Mouse (Mus musculus) cerebellum, adult 9-11 months (tissue): Measurements from ENCODE around the gene Mn1.

Experiments
- DNase-seq: peaks from one replicate; pipeline ENCODE4 v3.0.0; 2022

Mn1 gene

GRCm38 (mm10) chr5:111416591-111417374 is at the start of gene Mn1:
Mn1 (plus strand) TSS chr5:111417362.
- DNase-seq: peak; percentile 43

DNA sequence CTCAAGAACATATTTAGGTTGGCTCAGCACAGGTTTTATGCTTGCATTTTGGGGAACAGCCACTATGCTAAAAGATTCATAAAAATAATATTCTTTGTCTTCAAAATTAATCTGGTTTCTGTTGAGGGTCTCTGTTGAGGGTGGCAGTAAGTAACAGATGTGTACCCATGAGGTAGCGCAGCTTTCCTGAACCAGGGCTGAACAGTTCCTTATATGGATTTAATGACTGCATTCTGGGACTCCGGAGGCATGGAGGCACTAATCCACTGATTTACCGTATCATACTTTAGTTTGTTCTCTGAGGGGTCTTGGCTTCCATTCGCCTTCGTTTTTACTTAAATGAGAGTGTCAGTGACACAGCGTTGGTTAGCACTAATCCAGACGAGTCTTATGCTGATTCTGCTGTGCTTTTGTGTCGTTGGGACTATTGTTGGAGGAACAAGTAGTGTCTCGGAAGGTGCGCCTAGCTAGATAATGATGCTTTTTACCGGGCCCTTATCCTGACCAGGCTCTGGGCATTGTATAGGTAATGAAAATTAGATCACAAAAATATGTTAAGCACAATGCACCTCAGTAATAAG is 49.1 kb upstream of the Mn1 start:
- no peak for DNase-seq

DNA sequence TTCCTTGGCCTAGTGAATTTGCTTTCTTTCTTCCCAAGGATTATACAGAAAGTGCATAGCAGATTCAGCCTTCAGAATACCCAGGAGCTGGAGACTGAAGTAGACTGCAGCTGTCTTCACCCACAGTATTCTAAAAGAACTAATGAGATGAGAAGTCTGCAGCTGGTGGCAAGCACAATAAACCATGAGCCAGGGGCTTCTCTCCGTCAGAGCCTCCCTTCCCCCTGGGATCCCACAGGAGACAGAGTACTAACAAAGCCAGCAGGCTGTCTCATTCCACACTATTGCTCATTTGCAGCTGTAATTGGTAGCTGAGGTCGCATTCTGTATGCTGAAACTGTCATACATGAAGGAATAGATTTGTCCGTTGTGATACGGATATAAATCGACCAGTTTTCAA is 48.6 kb upstream of the Mn1 start:
- no peak for DNase-seq

- DNase-seq: no peak
Observed at GRCm38 (mm10) chr5:111375616-111376015, 41.5 kb upstream of the Mn1 start.

GRCm38 (mm10) chr5:111376276-111377020 is 40.7 kb upstream of the Mn1 start:
- DNase-seq: no peak

GRCm38 (mm10) chr5:111378126-111378993 is 38.8 kb upstream of the Mn1 start:
- DNase-seq: no peak

DNA sequence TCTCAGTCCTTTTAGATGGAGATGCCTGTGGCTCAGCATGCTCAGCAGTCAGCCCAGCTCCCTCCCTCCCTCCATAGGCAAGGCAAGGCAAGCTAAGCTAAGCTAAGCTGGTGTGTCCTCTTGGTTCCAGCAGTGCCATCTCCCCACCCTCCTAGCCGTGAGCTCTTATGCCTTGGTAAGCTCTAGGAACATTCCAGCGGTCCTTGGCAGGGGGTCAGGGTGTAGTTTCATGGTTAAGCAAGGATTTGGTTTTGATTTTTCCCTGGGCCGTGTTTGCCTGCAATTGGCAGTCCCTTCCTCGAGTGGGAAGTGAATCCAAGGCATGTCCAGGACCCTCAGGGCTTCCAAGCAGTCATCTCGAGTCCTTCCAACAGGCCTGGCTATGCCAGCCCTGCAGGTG is 33.8 kb upstream of the Mn1 start:
- DNase-seq: no peak

- no peak for DNase-seq
Observed at GRCm38 (mm10) chr5:111390911-111391310, 26.3 kb upstream of the Mn1 start.

- no peak for DNase-seq
Observed at GRCm38 (mm10) chr5:111391485-111391884, 25.7 kb upstream of the Mn1 start.

GRCm38 (mm10) chr5:111393346-111394197 is 23.6 kb upstream of the Mn1 start:
- peak; percentile 60 for DNase-seq

DNA sequence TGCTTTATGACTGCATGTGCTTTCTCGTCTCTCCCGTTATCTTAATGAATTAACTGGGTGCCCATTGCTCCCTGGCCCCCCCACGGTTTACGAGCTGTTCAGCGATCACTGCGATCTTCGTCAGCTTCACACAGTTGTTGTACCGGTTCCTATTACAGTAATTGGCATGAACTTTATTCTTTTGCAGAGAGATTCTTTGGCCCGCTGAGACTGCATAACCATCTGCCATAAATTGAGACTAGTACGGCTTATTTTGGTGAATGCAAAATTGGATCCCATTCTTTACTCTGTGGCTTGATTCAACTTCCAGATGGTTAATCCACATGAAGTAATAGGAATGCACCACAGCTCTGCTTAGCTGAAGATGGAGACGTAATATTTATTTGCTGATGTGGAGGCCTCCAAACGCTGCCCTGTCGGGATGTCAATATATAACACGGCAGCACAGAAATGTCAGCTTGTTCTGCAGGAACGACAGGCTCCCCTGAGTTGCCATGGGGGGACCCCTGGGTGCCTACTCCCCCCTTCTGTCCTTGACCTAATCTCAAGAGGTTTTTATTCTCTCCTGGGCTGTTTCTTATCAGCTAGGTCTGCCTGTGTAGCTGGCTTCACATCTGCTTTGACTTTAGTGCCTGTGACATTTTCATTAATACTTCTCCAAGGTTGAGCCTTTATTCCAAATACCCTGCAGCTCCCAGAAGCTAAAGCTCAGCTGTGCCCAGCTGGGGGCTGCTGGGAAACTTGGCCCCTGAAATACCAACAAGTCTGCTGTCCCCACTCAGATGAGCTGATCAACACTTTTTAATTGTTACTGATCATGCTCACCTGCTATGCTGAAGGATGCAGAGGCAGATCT is 22.7 kb upstream of the Mn1 start:
- DNase-seq: peak; percentile 29

GRCm38 (mm10) chr5:111395771-111396170 is 21.4 kb upstream of the Mn1 start:
- no peak for DNase-seq

DNA sequence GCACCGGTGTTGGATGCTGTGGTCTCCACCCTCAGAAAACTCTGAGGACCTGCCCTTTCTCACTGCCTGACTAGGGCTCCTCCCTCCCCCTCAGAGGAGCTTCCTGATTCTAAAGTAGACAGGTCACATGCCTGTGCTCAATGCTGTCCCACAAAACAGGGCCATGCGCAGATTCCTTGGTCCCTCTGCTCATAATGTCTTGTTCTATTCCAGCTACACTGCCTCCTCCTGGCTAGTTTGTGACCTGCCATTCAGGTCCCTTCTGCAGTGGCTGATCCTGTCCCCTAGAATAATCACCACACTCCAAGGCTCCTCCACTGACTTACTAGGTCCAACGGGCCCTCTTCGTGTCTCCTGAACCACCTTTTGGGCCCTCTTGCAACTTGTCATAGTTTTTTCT is 21.0 kb upstream of the Mn1 start:
- no peak for DNase-seq

GRCm38 (mm10) chr5:111398471-111398870 is 18.7 kb upstream of the Mn1 start:
- no peak for DNase-seq

- DNase-seq: no peak
Observed at GRCm38 (mm10) chr5:111399271-111399670, 17.9 kb upstream of the Mn1 start.

DNA sequence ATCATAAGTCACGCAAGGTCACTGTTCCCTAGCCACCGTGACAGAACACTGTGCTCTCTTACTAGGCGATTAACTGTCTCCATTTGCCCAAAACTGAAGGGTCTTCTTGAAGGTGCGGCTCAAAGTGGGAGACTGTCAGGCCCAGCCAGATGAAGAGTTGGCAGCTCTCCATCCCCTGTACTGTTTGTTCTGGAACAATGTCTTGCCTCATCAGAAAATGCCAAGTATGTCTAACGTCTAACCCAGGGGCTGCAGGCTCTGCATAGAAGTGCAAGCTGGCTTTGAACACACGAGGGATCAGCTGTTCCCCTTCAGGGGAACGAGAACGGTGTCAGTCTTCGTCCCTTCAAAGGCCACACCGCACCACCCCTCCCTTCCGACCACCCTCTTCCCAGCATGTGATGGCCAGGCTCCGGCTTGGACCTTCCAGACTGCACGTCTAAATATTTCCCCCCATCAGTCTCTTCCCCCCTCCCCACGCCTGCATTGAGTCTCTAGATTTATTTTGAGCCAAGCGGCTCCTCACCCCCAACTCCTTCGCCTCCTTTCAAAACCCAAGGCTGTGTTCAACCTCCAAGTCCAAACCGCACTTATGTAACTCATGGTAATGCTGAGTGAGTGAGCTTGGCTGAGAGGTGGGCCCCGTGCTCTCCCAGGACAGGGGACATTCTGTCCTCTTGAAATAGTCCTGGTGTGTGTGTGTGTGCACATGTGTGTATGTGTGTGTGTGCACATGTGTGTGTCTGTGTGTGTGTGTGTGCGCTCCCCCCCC is 15.1 kb upstream of the Mn1 start:
- no peak for DNase-seq

DNA sequence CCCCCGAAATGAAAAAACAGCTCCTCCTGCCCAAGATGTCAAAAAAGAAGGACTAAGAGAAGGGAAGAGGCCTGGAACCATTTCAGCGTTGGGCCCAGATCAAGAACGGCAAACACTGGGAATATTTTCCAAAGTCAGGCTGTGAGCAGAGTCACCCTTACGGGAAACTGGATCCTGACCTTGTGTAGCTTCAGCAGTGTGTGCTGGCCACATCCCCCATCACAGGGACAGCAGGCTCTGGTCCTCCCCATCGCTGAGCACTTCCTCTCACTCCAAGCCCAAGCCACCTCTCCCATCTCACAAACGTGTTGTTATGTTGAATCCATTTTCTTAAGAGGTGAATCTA is 14.5 kb upstream of the Mn1 start:
- no peak for DNase-seq

DNA sequence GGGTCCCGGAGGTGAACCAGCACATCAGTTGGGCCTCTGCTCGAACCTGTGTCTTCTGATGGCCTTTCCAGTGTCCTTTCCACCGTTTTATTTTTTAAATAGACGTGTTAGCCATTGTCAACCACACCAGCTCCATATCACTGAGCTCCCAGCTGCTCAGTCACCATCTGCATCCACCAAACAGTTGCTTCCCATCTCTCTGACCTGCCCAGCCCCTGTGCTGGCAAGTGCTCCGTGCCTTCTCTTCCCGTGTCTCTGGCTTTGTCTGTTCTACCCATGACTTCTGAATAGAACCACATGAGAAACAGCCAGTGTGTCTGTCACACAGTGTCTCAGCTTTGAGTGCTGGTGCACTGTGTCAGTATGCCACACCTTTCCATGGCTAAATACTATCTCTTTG is 12.4 kb upstream of the Mn1 start:
- DNase-seq: no peak

DNA sequence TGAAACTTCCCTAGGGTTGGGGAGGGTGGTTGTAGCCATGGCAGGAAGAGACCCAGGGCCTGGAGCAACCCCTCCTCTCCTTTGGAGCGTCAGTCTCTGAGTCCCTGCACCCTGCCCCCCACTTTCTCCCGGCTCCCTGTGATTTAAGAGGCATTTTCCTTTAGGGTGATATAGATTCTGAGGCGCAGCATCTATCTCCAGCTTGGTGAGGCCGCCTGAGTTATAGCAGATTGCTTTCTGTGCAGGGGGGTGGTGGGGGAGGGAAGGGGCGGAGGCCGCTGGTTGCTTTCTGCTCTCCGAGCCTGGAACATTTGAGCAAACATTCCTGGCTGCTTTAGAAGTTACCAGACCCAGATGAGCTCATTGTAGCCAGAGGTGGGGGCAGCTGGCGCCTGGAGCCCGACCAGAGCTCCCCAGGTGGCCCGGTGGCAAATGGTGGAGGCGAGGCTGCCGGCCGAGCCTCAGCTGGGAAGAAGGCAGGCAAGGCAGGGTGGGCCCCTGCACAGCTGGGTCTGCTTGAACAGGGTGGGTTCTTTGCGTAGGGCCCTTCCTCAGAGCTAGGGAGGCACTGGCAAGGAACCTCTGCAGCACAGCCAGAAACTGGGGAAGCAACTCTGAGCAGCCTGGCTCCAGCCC is 8.6 kb upstream of the Mn1 start:
- no peak for DNase-seq
